Mouse (Mus musculus) kidney, embryonic 16.5 days (tissue): ENCODE results near the gene Fbxo42. TPM values are rescaled to one million over a fixed set of nuclear protein-coding genes. Genes with fewer than 3 reads are reported as not detected.

Experiments
- ATAC-seq: fragments of 200-750 bp; cut with Nextera tagmentation; 2 replicates; pipeline ENCODE4 v1.8.0; 2017; ENCODE audit warnings: moderate TSS enrichment; ENCODE audit not compliant: low FRiP score, low TSS enrichment
- H3K27ac ChIP-seq: fragments of 300-500 bp; sonication (generic); 2 replicates; pipeline ENCODE4 v1.5.1; 2014; ENCODE audit warnings: low read length
- H3K27me3 ChIP-seq: fragments of 300-500 bp; sonication (generic); 2 replicates; pipeline ENCODE4 v1.6.1; 2014; ENCODE audit warnings: low read length, control low read depth, mixed read lengths; ENCODE audit not compliant: insufficient read depth
- H3K36me3 ChIP-seq: fragments of 300-500 bp; sonication (generic); 2 replicates; pipeline ENCODE4 v1.6.1; 2014; ENCODE audit warnings: low read length, control low read depth, mixed read lengths; ENCODE audit not compliant: insufficient read depth
- H3K4me1 ChIP-seq: fragments of 300-500 bp; sonication (generic); 2 replicates; pipeline ENCODE4 v1.6.1; 2014; ENCODE audit warnings: low read length, control low read depth, mixed read lengths; ENCODE audit not compliant: insufficient read depth
- H3K4me2 ChIP-seq: fragments of 300-500 bp; sonication (generic); replicated peaks from 2 replicates; pipeline ENCODE4 v1.6.1; 2014; ENCODE audit warnings: low read depth, low read length
- H3K4me3 ChIP-seq: fragments of 300-500 bp; sonication (generic); 2 replicates; pipeline ENCODE4 v1.5.1; 2014; ENCODE audit warnings: mild to moderate bottlenecking, low read length
- H3K9ac ChIP-seq: fragments of 300-500 bp; sonication (generic); replicated peaks from 2 replicates; pipeline ENCODE4 v1.6.1; 2014; ENCODE audit warnings: low read length
- H3K9me3 ChIP-seq: fragments of 300-500 bp; sonication (generic); 2 replicates; pipeline ENCODE4 v1.6.1; 2016; ENCODE audit warnings: low read length, control low read depth
- WGBS: fragments of 180-500 bp; shearing (Covaris S2); extraction: QIAGEN DNeasy Blood & Tissue Kit; methylation state at CpG from one replicate; pipeline ENCODE4 v1.1.7; 2014; 5-methylcytosine and 5-hydroxymethylcytosine counted together
- polyA plus RNA-seq: library from polyadenylated mRNA; unstranded; fragments of >200 nt; fragmentation: Nextera tagmentation; extraction: Ambion mirVana; gene quantifications from 2 replicates; pipeline ENCODE4 v1.2.1, GENCODE M21; 2015

Gene Fbxo42
- polyA plus RNA-seq, 1 experiment from 2014 or later = 21.1 TPM

DNA sequence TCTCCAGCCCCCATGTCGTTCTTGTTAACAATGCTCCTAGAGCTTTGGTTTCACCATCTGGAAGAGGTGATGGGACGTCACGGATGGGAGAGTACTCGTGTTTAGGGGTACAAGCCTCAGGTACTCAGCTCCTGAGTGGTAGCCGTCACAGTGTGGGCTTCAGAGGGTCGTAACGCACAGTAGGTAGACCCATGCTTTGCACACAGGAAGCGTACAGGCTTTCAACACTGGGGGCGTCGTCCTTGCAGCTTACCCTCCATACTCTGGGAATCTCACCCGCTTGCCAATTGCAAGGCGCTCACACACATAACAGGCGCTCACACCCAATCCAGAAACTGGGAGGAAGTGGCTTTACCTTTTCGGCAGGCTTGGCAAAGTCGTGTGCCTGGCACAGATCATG, 94.1 kb downstream of the Fbxo42 start:
- Histone ChIP-seq H3K4me3 (peak overlapping the region; percentile 35), H3K9ac (peak overlapping the region; percentile 53), H3K4me2 (peak overlapping the region; percentile 47), H3K36me3 (no peaks in the 10 kb centered on the region), H3K27me3 (peaks cover 49% of the 10 kb centered on the region), H3K4me1 (peaks cover 60% of the 10 kb centered on the region), H3K27ac (peak overlapping the region; percentile 51; the same call in 1 of the 2 replicates), H3K9me3 (no peaks in the 10 kb centered on the region)
- WGBS = 29% methylated on average over 15 of the region's 15 CpGs
- no peak for ATAC-seq

DNA sequence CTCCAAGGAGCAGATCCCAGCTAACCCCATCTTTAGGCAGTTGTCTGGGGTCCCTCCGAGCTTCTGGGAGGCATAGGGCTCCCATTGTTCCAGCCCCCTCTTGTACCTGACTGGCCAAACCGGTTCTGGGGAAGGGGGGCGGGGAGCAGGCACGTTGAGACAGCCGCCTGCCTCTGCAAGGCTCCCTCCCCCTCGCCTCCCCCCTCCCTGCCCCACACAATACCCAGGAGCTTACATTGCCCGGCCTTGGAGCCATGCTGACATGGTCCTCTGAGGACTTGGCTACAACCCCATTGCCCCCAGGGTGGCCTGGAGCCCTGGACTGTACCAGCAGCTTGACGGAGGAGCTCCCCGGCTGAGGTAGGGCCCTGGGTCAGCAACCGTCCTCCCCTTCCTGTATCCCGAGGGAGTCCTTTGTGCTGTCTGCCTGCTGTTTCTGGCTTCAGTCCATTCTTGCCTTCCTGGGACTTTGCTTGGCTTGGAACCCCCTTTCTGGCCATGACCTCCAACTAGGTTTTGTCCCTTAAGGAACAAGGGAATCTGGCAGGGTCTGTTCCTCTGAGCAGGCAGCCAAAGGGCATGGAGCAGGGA, 95.0 kb downstream of the Fbxo42 start:
- H3K4me2 ChIP-seq = peak overlapping the region; percentile 47
- peaks cover 69% of the 10 kb centered on the region for H3K4me1 ChIP-seq
- peak overlapping the region; percentile 53 for H3K9ac ChIP-seq
- H3K36me3 ChIP-seq = no peaks in the 10 kb centered on the region
- H3K4me3 ChIP-seq = peak overlapping the region; percentile 35
- no peak for ATAC-seq
- 10% methylated on average over 10 of the region's 11 CpGs for WGBS
- peak overlapping the region; percentile 51 for H3K27ac ChIP-seq
- H3K27me3 ChIP-seq = peaks cover 52% of the 10 kb centered on the region
- no peaks in the 10 kb centered on the region for H3K9me3 ChIP-seq

DNA sequence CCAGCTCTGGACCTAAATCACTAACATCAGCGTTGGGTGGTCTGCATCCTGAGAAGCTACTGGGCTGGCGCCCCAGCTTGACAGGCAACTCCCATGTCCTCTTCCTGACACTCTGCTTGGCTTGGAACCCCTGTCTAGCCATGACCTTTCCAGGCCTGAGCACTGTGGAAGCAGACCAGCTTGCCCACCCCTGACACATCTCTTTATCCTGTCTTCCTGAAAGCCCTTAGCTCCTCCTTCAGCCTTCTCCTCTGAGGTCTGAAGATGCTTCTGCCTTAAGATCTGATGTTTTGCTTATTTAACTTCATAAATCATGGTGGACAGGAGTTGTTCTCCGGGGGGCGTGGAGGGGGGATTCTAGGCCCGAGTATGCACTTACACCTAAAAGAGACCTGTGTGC, 95.9 kb downstream of the Fbxo42 start:
- Histone ChIP-seq H3K9ac (no peak overlapping the region; the same call in 1 of the 2 replicates), H3K4me1 (peaks cover 77% of the 10 kb centered on the region), H3K4me3 (peak overlapping the region; percentile 35), H3K27me3 (peaks cover 54% of the 10 kb centered on the region), H3K9me3 (no peaks in the 10 kb centered on the region), H3K27ac (no peak overlapping the region), H3K36me3 (no peaks in the 10 kb centered on the region), H3K4me2 (peak overlapping the region; percentile 47)
- ATAC-seq = no peak
- WGBS = 46% methylated on average over 5 of the region's 5 CpGs

DNA sequence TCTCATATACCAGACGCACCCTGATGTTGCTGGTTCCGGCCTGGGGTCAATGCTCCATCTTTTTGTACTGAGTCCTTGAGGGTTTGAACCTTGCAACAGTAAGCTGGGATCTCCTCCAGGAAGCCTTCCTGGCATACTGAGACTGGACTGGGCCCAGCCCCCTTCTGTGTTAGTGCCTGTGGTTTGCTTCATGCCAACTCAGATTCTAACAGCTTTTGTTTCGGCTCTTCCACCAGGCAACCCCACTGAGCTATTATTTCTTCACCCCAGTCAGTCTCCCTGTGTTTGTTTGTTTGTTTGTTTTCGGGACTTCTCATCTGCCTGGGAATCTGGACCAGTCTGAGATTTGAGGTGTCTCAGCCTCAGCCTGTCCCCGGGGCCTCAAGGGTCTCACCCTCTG, 96.7 kb downstream of the Fbxo42 start:
- ATAC-seq = no peak
- H3K4me2 ChIP-seq = peak overlapping the region; percentile 47
- H3K36me3 ChIP-seq = no peaks in the 10 kb centered on the region
- WGBS = 62% methylated on average over 5 of the region's 5 CpGs
- H3K4me3 ChIP-seq = peak overlapping the region; percentile 6; the same call in 1 of the 2 replicates
- peaks cover 62% of the 10 kb centered on the region for H3K27me3 ChIP-seq
- peak overlapping the region; percentile 72 for H3K27ac ChIP-seq
- peaks cover 77% of the 10 kb centered on the region for H3K4me1 ChIP-seq
- H3K9me3 ChIP-seq = no peaks in the 10 kb centered on the region
- H3K9ac ChIP-seq = peak overlapping the region; percentile 44

DNA sequence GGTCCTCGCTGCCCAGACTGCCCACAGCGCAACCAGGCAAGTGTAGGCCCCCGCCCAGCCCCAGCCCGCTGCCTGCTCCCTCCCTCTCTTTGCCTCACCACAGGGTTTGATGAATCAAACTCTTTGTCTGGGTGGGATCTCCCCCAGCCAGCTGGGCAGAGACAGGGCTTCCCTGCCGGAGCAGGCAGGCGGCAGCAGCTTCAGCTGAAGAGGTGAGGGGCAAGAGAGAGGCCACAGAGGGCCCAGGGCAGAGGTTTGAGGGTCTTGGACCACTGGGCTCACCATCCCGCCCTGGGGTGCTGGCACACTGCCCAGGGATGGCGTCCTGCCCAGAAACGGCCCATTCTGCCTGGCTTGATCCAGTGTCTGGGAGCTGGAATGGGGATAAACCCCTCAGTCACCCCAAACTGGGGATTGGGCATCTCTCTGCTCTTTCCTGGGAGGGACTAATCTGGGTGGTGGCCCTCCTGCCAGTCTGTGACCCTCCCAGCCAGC, 97.3 kb downstream of the Fbxo42 start:
- Histone ChIP-seq H3K9ac (peak overlapping the region; percentile 44), H3K27ac (peak overlapping the region; percentile 72), H3K4me3 (peak overlapping the region; percentile 6), H3K36me3 (no peaks in the 10 kb centered on the region), H3K9me3 (no peaks in the 10 kb centered on the region), H3K4me2 (peak overlapping the region; percentile 47), H3K27me3 (peaks cover 63% of the 10 kb centered on the region), H3K4me1 (peaks cover 73% of the 10 kb centered on the region)
- 28% methylated on average over 9 of the region's 9 CpGs for WGBS
- ATAC-seq = no peak

DNA sequence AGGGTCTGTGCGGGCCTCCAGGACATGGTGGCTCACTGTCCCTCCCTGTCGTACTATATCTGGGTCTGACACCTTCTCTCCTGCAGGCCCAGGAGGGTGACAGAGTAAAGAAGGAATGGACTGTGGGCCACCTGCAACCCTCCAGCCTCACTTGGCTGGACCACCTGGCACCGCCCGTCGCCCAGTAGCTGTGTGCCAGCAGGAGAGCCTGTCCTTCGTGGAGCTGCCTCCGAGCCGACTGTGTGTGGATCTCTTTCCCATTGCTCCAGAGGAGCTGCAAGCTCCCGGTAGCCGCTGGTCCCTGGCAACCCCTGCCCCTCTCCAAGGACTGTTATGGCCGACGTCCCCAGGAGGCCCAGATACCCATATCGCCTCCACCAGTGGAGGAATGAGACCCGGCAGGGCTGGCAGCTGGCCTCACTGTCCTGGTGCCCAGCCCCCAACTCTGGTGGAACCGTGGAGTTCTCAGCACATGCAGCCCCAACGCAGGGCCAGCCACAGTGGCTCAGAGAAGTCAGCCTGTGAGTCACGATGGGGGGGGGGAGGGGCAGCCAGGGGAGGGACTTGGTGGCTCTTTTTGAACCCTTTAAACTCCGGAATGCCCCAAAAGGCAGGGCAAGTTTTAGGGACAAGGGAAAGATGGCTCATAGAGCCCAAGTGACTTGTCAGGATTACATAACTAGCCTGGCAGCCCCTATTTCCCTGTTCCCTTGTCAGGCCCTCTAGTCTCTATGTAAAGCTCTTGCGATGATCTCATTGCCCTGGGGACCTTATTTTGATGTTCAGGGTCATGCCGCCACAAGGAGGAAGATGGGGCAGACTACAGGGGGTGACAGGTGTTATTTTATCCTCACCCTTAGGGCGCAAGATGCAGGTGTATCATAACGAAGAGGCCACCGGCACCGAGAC, 98.6 kb downstream of the Fbxo42 start:
- ATAC-seq = no peak
- H3K4me2 ChIP-seq = peak overlapping the region; percentile 66
- peak overlapping the region; percentile 50 for H3K4me3 ChIP-seq
- H3K27me3 ChIP-seq = peaks cover 60% of the 10 kb centered on the region
- WGBS = 25% methylated on average over 24 of the region's 24 CpGs
- no peak overlapping the region for H3K27ac ChIP-seq
- H3K36me3 ChIP-seq = no peaks in the 10 kb centered on the region
- H3K9me3 ChIP-seq = no peaks in the 10 kb centered on the region
- peaks cover 59% of the 10 kb centered on the region for H3K4me1 ChIP-seq
- H3K9ac ChIP-seq = peak overlapping the region; percentile 49; the same call in 1 of the 2 replicates

DNA sequence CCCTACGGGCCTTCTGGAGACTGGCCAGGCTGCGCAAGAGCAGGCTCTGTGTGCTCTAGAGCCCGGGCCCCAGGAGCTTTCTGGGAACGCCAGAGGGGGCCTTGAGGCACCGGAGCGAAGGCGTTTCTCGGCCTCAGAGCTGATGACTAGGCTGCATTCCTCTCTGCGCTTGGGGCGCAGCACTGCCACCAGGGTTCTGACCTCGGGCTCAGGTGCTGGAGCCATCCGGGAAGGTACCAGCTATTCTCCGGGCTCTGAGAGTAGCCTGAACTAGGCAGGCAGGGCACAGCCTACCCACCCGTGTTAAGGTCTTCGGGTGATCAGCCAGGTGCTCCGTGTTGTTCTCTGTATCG, 99.3 kb downstream of the Fbxo42 start:
- H3K4me3 ChIP-seq = peak overlapping the region; percentile 50
- 7% methylated on average over 17 of the region's 17 CpGs for WGBS
- peak overlapping the region; percentile 66 for H3K4me2 ChIP-seq
- peak overlapping the region; percentile 49 for H3K9ac ChIP-seq
- H3K27ac ChIP-seq = no peak overlapping the region
- peaks cover 58% of the 10 kb centered on the region for H3K4me1 ChIP-seq
- ATAC-seq = no peak
- peaks cover 53% of the 10 kb centered on the region for H3K27me3 ChIP-seq
- no peaks in the 10 kb centered on the region for H3K36me3 ChIP-seq
- H3K9me3 ChIP-seq = no peaks in the 10 kb centered on the region

DNA sequence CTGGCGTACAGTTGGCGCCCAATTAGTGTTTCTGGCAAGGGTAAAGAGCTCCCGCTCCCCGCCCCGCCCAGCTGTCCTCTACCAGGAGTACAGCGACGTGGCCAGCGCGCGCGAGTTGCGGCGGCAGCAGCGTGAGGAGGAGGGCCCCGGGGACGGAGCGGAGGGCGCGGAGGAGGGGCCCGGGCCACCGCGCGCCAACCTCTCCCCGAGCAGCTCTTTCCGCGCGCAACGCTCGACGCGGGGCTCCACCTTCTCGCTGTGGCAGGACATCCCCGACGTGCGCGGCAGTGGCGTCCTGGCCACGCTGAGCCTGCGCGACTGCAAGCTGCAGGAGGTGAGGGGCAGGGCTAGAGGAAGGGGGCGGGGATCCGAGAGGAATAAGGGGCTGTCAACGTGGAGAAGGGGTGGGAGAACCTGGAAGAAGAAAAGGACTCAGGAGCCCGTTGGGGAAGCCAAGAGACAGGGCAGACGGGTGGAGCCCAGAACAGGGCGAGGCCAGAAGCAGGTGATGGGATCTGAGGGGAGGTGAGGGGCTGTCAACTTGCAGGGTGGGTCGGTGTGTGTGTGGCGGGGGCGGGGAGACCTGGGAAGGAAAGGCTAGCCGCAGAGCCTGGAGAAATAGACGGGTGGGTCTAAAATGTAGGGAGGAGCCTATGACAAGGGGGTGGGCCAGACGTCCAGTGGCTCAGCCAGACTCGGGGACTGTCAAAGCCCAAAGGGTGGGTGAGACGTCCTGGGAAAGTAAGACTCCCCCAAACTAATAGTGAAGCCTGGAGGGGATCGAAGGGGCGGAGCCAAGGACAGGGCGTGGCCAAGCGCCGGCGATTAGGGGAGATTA, 100.3 kb downstream of the Fbxo42 start:
- peaks cover 47% of the 10 kb centered on the region for H3K4me1 ChIP-seq
- no peaks in the 10 kb centered on the region for H3K9me3 ChIP-seq
- peak; percentile 67 for ATAC-seq
- H3K36me3 ChIP-seq = no peaks in the 10 kb centered on the region
- H3K27ac ChIP-seq = no peak overlapping the region
- H3K9ac ChIP-seq = peak overlapping the region; percentile 49
- under 1% methylated on average over 47 of the region's 60 CpGs for WGBS
- peak overlapping the region; percentile 50 for H3K4me3 ChIP-seq
- peak overlapping the region; percentile 66 for H3K4me2 ChIP-seq
- H3K27me3 ChIP-seq = peaks cover 45% of the 10 kb centered on the region

DNA sequence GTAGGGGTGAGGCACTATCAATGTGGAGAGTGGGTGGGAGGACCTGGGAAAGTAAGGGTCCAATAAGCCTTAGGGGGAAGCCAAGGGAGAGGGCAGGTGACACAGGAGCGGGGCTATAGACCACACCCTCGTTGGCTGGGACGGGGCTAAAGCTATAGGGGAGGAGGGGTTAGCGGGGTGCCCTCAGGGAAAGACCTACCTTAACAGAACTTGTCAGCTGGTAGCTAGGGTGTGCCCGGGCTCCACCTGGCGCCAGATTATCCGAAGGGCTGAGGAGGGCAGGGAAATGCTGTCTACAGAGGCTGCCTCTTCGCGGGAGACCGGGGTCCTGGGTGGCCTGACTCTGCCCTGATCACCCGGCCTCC, 100.9 kb downstream of the Fbxo42 start:
- Histone ChIP-seq H3K4me1 (peaks cover 45% of the 10 kb centered on the region), H3K4me3 (peak overlapping the region; percentile 50), H3K36me3 (no peaks in the 10 kb centered on the region), H3K27me3 (peaks cover 45% of the 10 kb centered on the region), H3K9ac (no peak overlapping the region), H3K4me2 (peak overlapping the region; percentile 66), H3K9me3 (no peaks in the 10 kb centered on the region), H3K27ac (no peak overlapping the region)
- WGBS = 8% methylated on average over 11 of the region's 11 CpGs
- peak; percentile 33 for ATAC-seq
